Mouse (Mus musculus) cerebellum, postnatal 14 days (tissue): ENCODE data around the gene Tssk3.
A peak's percentile ranks its signal among the peaks of the same experiment; 100 is the strongest.
"Not testable (repeated sequence)": the region's sequence is repeated elsewhere in the genome, so short reads cannot be mapped to it uniquely, and the experiment has no call there.

Experiments used
- DNase-seq, 2 experiments: peaks; one replicate each; pipeline ENCODE4 v3.0.0; 2021; ENCODE audit warnings: mixed read lengths in 2 of 2

The Tssk3 gene

DNA sequence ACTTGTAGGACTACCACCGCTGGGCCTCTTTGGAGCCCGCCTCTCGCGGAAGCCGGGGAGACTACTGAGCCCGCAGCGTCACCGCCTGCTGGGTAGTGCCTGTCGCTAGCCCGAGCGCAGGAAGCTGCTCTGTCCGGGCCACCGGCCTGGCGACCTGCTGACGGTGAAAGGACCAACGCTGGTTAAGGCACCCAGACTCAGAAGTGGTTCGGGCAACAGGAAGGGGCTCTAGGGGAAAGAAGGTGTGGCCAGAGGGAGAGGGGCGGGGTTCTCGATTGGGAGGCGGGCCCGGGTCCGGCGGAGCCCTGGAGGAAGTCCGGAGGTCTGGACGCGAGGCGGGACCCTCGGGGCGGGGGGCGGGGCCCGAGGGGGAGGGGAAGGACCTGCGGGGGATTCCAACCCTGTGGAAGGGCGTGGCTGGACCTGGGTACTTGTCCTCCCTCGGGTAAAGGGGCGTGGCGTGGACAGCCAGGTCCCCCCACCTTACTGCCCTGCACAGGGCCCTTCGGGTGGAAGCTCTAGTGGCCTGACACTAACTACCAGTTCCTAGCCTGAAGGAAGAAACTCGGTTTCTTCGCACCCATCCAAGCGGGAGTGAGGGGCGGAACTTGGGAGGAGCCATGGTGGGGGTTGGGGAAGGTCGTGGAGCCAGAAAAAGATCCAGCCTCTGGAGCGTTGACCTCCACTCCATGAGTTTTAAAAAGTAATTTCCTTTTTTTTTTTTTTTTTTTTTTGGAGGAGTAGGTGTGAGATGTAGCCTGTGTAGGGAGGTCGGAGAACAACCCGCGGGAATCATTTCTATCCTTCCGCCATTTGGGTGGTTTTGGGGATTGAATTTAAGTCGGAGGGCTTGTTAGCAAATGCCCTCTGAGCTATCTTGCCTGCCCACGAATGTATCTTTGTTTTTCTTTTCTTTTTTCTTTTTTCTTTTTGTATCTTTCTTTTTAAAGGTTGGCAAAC, 10.1 kb upstream of the Tssk3 start:
- DNase-seq: peak; percentile 50 to 56

DNA sequence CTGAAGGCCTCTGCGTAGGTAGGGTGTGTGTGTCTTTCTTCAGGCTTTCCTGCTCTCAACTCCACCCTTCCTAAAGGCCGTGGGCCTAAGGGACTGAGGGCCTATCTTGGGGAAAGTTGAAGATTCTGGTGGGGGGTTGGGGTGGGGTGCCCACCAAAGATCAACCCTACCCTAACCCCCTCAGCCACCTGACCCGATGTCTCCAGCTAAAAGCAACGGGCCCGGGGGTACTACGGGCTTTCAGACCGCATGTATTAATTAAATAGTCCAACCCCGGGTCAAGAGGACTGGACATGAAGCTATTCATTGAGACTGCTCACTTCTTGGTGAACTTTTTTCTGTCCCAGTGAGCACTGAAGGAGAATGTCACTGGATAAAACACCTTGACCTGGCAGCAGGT, 9.2 kb upstream of the Tssk3 start:
- DNase-seq: no peak

DNA sequence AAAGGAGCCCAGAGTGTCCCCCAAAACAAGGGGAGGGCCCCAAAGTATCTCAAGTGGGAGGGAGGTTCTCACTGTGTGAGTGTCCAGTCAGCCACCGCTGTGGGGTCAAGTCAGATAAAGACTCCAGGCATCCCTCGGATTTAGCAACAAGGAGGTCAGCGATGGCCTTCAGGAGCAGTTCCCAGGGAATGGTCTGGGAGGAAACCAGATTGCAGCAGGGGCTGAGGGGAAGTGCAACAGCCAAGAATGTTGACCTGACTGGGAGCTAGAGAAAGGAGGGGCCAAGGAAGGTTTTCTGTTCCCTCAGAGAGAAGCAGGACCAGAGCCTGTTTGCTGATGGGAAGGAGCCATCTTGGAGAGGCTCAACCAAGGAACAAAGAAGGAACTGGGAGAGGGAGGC, 8.1 kb upstream of the Tssk3 start:
- no peak for DNase-seq

DNA sequence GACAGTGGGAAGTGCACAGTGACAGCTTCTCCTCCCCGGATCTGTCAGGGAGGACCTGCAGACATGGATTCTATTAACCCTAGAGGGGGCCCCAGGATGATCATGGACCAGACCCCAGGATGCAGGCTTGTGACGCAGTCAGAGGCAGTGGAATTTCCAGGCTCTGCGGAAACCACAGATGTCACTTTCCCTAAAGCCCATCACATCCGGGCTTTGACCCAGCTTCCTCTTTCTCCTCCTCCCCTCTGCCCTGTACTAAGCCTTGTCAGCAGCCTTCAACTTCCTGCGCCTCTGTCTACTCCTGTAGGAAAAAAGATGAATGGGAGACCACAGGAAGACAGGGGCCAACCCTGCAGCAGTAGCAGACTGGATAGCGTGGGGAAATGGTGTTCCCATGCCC, 5.8 kb upstream of the Tssk3 start:
- DNase-seq: no peak

DNA sequence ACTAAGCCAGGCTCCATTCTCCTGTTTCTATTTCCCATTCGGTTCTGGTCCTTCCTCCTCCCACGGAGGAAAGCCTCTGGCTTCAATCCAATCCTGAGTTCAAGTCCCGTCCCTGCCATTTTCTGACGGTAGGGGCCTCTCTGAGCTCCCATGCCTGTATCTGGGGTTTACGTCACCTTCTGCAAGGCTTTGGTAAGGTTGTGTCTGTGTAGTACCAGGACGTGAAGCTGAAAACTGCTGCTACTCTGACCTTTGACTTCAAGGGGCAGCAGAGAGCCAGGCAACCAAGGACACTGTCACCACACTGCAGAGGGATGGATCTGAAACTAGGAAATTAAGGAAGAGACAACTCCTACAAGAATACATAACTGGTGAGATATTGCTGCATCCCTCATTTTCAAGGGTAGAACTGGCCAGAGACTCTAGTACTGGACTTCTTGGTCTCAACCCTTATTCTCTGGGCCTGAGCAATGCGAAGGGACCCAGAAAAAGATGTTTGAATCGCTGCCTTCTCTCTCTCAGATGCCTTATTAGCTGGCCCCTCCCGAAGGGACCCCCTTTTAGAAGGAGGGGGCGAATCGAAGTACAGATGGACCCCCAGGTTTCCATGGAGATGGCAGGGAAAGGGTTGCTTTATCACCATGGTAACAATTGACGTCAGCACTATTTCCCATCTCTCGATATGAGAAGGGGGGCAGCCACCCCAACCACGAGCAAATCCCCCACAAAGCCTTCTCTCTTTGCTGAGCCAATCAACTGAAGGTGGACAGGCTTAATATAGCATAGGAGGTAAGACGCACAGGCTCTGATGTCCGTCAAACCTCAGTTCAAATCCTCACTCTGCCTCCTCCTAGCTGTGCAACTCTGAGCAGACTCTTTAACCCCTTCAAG, 5.1 kb upstream of the Tssk3 start:
- DNase-seq: peak in 1 of 2 experiments; percentile 25

DNA sequence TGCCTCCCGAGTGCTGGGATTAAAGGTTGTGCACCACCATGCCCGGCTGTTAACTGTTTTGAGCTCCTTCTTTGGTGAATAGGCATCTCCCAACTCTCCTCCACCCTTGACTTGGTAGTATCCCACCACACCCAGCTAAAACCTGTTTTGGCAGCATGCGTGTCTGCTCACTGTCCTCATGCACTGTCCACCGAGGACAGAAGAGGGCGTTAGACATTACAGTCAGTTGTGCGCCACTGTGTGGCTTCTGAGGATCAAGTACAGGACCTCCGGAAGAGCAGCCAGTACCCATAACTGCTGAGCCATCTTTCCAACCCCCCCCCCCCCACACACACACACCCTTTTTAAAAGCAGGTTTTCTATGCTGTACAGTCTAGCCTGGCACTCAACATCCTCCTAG, 3.9 kb upstream of the Tssk3 start:
- DNase-seq: peak in 1 of 2 experiments; percentile 42

DNA sequence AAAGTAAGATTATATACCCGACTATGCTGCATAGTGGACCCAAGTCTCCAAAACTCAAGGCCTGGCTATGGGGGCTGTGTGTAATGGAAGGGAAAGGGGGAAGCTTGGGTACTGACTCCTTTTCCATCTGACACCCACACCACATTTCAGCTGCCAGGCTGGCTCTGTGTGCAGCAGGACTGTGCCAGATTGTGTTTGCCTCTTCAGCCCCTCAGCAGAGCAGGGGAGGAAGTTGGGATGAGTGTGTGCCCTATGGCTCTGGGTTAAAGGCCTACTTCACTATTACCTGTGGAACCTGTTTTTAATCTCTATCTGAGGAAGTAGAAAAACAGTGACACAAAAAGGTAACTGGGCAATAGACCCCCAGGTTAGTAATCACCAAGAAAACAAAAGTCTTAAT, 9.7 kb downstream of the Tssk3 start:
- DNase-seq: no peak

DNA sequence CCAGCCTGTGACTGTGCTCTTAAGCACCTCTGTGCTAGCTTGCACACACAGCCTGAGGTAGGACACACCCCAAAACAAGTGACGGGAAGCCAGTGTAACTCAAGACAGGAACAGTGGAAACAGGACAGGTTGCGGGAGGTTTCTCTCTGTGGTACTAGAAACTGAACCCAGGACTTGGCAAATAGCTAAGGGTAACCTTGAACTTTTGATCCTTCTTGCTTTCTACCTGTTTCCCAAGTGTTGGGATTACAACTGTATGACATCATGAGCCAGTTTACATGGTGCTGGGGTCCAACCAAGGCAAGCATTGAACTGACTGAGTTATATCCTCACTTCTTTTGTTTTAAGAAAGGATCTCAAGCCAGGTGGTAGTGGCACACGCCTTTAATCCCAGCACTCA, 11.0 kb downstream of the Tssk3 start:
- no peak for DNase-seq

DNA sequence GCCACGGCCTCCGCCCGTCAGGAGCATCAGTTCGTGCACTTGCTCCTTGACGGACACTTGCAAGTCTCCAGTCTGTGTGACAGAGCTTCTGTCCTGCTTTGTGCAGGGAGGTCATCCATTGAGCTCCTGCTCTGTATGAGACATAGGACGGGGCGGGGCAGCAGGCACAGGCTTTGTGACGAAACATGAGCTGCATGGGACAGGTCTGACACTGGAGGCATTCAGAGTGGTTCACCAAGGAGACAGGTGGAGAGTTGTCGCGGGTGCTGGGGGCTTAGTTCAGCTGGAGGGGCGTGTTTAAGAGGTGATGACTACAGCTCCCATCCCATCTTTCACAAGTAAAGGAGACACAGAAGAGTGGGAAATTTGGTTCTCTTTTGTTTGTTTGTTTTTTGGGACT, 14.8 kb downstream of the Tssk3 start:
- no peak for DNase-seq

DNA sequence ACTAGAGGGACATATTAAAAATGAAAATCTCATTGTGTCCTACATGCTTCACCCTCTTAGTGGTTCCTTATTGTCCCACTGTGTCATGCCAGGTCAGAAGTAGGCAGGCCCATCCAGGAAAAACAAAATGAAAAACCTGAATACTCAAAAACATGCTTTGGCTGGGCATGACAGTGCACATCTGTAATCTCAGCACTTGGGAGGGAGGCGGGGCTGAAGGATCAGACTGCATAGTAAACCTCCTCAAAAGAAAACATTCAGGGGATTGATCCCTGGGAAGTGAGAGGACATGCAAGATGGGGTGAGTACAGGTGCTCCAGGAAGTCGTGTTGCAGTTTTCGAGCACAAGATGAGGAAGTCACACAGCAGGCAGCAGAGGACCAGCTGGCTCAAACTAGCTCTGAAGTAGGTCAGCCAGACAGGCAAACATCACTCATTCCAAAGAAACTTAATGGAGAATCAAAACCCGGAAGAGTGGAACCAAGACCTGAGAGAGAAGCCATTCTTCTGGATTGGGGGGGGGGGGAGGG, 26.5 kb downstream of the Tssk3 start:
- no peak for DNase-seq

DNA sequence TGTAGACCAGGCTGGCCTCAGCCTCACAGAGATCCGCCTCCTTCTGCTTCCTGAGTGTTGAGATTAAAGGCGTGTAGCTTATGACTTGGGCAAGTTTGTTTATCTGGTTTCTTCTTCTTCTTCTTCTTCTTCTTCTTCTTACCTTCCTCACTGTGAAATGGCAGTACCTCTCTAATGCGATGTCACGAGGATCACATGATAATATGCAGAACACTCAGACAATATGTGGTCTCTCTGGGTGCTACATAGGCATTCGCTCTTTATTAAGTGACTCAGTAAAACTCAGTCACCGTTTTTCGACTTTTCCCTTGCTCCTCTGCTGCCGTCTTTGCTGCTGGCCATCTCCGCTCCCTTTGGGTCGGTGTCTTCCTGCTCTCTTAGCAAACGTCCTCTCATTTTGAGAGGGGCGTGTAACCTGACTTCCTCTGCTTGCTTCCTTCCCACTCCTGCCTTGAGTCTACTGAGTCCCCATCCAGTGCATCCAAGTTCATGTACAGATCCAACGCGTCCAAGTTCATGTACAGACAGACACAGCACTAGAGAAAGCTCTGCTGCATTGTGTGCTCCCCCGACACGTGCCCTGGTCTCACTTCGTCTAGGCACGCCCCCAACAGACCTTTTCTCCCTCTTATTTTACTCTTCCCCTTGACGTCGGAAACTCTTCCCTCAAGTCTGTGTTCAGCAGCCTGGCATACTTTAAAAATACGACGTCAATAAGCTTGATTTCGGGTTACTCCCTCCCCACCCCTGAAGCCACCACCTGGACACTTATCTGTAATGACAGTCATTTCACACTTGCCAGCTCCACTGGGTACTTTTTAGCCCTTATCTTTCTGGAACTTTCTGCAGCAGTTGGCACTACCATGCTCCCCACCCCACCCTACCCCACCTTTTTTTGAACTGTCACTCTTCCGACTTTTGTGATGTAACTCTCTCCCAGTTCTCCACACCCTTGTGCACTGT, 27.4 kb downstream of the Tssk3 start:
- no peak for DNase-seq

DNA sequence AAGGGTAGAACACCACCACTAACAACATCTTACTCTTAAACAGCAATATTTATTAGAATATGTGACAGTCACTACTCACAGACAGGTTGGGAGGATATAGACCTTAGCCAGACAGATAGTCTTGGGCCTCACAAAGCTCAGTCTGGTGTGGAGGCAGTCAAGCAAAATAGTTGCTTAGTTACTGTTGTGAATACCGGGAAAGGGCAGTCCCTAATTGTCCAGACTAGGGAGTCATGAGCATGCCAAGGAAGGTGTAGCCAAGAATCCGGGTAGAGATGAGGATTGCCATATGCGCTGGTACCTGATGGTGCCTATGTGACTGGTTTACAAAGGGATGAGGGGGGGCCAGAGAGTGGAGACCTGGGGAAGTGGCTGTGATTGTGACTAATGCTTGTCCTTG, 28.7 kb downstream of the Tssk3 start:
- peak in 1 of 2 experiments; percentile 18 for DNase-seq

DNA sequence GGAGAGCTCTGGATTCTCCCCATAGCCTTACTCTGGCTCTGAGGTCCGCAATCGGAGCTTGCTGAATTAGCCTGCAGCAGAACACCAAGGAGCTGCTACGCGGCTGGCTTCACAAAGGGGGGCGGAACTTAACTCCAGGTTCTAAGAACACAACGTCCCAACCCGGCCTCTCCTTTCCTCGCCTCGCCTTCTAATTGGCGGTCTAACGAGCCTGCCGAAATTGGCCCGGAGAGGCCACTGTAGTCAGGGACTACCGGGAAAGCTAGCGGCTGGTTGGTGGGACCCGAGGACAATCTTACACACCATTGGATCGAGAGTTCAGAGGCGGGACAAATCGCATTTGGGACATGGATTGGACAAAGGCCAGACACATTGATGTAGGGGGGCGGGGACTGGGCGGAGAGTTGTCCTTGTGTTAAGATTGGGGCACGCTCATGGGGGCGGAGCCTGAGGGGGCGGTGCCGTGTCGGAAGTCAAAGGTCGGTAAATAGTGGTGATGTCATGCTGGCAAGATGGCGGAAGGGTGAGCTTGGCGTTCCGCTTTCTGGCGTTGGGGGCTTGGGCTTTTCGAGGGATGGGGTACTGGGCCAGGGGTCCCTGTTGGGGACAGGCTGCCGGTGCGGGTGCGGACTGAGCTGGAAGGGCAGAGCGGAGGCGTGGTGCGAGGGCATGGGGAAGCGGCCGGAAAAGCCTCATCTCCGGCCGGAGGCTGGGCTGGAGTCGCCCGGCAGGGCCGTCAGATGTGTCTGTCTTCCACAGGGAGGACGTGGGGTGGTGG, 29.4 kb downstream of the Tssk3 start, which contains the start of gene Bsdc1:
Bsdc1 (plus strand) TSS at position 399 of the 778 bp plus-strand sequence.
- DNase-seq: peak; percentile 100

DNA sequence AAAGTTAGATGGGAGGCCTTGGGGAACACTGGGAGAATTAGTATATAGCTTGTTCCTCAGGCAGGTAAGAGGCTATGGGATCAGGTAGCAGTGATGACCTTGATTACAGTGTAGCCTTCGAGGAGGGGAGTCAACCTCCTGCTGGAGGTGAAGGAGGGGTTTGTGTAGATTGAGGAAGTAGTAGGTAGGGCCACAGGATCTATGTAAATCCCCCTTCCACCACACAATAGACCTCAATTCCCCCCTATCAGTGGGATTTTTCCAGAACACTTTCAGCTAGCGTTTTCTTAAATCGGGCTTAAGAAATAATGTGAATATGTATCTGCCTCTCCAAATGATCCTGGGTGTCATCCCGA, 30.0 kb downstream of the Tssk3 start:
- peak in 1 of 2 experiments; percentile 16 for DNase-seq

DNA sequence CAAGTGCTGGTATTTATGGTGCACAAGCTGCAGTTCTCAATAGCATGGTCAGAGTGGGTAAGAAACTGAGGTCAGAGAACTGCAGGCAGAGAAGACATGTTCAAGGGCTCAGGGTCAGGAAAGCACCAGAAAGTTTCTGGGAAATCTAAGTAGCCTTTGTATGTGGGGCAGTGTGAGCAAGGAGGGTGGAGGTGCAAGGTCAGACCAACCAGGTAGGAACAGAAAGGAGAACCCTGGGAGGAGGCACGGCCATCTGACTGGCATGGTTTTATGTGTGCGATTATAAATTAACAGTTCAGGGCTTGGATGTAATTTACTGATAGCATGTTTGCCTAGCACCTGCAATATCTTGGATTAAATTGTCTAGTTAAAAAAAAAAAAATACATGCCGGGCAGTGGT, 31.1 kb downstream of the Tssk3 start:
- no peak for DNase-seq

DNA sequence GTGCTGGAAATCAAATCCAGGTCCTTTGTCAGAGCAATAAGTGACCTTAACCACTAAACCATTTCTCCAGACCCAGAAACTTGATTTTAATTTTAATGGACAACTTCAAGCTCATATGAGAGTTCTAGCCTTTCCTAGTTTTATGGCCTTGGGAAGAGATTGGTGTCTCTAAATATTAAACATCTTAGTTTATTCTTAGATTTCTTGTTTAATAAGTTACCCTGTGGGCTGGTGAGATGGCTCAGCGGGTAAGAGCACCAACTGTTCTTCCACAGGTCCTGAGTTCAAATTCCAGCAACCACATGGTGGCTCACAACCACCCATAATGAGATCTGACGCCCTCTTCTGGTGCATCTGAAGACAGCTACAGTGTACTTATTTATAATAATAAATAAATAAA, 33.5 kb downstream of the Tssk3 start:
- not testable (repeated sequence) for DNase-seq

DNA sequence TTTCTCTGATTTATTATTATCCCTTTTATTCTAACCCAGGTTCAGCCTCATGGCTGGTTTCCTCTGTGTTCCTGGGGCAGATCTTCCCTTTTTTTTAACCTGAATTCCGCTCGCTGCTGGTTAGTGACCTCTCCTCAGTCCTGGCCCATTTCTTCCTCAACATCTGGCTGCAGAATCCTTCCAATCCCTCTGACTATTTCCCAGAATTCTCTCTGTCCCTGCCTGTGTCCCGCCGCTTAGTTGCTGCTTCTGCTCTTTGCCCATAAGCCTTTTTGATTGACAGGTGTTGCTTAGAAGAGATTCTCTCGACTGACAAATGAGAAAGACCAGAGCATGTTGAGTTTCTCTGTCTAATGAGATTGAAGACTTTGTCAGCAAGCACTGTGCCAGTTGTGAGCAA, 34.7 kb downstream of the Tssk3 start:
- no peak for DNase-seq

DNA sequence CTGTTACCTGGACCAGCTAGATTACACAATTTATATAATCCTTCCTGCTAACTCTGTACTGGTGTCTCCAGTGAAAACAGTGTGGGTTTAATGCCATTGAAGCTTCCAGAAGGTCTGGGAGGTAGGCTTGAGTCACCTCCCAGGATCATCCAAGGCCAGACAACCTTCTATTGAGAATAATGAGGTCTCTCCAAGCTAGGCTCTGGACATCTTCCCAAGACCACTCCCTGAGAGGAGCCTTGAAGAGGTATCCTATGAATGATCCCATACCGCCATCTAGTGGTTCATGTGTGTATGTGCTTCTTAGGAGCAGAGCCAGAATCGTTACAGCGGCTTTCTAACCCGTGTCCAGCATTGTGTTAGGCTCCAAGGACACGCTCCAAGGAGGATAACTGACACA, 35.6 kb downstream of the Tssk3 start:
- peak; percentile 86 to 89 for DNase-seq

DNA sequence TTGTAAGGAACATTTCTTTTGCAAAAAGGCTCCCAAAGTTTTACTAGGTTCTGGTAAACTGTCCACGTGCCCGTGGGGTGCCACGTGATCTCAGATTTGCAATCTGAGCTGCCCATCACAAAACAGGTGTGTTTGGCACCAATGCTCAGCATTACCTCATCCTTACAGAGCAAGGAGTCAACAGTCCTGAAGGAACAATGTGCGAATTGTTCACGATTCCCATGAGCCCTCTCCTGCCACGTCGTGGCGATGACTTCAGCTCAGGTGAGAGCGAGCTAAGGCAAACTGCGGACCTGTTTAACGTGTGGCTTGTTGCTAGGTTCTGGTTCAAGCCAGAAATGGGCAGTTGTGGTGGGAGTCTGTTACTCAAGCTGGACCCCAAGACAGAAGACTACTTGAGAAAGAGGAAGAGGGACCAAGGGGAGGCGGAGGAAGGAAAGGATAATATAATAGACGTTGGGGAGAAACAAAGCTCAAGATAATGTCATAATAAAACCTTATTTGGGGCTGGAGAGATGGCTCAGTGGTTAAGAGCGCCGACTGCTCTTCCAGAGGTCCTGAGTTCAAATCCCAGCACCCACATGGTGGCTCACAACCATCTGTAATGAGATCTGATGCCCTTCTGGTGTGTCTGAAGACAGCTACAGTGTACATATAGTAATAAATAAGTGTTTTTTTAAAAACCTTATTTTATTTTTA, 39.2 kb downstream of the Tssk3 start:
- DNase-seq: no peak

DNA sequence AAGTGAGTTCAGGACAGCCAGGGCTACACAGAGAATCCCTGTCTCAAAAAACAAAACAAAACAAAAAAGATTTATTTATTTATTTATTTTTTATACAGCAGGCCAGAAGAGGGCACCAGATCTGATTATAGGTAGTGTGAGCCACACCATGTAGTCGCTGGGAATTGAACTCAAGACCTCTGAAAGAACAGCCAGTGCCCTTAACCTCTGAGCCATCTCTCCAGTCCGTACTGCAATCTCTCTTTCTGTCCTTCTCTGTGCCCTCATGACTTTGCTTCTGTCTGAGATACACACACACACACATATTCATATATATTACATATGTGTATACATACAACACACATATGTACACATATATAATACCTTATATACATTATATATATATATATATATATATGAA, 40.0 kb downstream of the Tssk3 start:
- DNase-seq: no peak

DNA sequence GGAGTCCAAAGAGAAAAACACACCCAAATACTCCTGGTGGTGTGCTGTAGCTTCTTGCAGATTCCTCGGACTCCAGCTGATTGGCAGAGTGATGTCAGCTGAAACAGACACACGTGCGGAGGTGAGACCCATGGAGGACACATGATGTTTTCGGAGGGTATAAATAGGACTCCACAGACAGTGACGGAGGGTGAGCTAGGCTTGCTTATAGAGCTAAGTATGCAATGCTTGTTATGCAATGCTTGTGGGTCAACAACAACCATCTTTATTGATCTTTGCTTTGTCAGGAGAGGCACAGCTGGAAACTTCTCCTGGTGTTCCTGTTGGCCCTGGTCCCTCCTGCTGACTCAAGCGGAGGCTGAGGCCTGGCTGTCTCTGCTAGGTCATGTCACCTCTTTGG, 42.1 kb downstream of the Tssk3 start:
- no peak for DNase-seq
